Mouse (Mus musculus) liver, adult 2 months (tissue): Measurements from ENCODE around the gene Abca3.

Experiments used
- CTCF ChIP-seq: fragments of 200-500 bp; IDR thresholded peaks from 2 replicates; pipeline ENCODE4 v1.5.1; 2011; ENCODE audit warnings: low read depth, low read length, control low read depth
- POLR2A ChIP-seq: fragments of 200-500 bp; IDR thresholded peaks from 2 replicates; pipeline ENCODE4 v1.6.1; 2011; ENCODE audit warnings: low read length, control low read depth; ENCODE audit not compliant: insufficient read depth; ENCODE audit errors: extremely low read depth

- no peak for TF ChIP-seq POLR2A
- TF ChIP-seq CTCF, result no peak
Measured at GRCm38 (mm10) chr17:24454218-24454755, 102.5 kb downstream of the Abca3 start.
